Mouse (Mus musculus) cerebellum, adult 2 months (tissue): Measurements from ENCODE around the gene Atg7.

ENCODE experiments used
- CTCF ChIP-seq: fragments of 200-500 bp; IDR thresholded peaks from 2 replicates; pipeline ENCODE4 v1.5.1; 2011; ENCODE audit warnings: low read depth, mild to moderate bottlenecking, control low read depth, low read length, moderate library complexity, borderline replicate concordance; ENCODE audit not compliant: insufficient read depth
- POLR2A ChIP-seq: fragments of 200-500 bp; IDR thresholded peaks from 2 replicates; pipeline ENCODE4 v1.6.1; 2011; ENCODE audit warnings: low read length, control low read depth, borderline replicate concordance; ENCODE audit not compliant: insufficient read depth

GRCm38 (mm10) chr6:114743126-114743525 lies 100.2 kb downstream of the Atg7 start:
- TF ChIP-seq CTCF, result no peak
- TF ChIP-seq POLR2A, result no peak
